Mouse (Mus musculus) forebrain, embryonic 11.5 days (tissue): ENCODE measurements around the gene Rarres2. TPM values are rescaled to one million over a fixed set of nuclear protein-coding genes. Genes with fewer than 3 reads are reported as not detected.

Experiments used
- ATAC-seq: fragments of 200-750 bp; cut with Nextera tagmentation; replicated peaks from 2 replicates; pipeline ENCODE4 v1.8.0; 2017; ENCODE audit warnings: moderate TSS enrichment; ENCODE audit not compliant: low FRiP score
- DNase-seq: peaks from one replicate; pipeline ENCODE4 v3.0.0-alpha.2; 2017; ENCODE audit warnings: low spot score
- H3K27ac ChIP-seq: fragments of 300-500 bp; sonication (generic); 2 replicates; pipeline ENCODE4 v1.5.1; 2014; ENCODE audit warnings: low read depth, low read length
- H3K27me3 ChIP-seq: fragments of 300-500 bp; sonication (generic); 2 replicates; pipeline ENCODE4 v1.6.1; 2014; ENCODE audit warnings: mild to moderate bottlenecking, low read length, mixed read lengths; ENCODE audit not compliant: control insufficient read depth, insufficient read depth
- H3K36me3 ChIP-seq: fragments of 300-500 bp; sonication (generic); 2 replicates; pipeline ENCODE4 v1.6.1; 2014; ENCODE audit warnings: mild to moderate bottlenecking, low read length, moderate library complexity, mixed read lengths; ENCODE audit not compliant: control insufficient read depth, insufficient read depth
- H3K4me1 ChIP-seq: fragments of 300-500 bp; sonication (generic); replicated peaks from 2 replicates; pipeline ENCODE4 v1.6.1; 2014; ENCODE audit warnings: low read length, mixed read lengths; ENCODE audit not compliant: control insufficient read depth, insufficient read depth
- H3K4me2 ChIP-seq: fragments of 300-500 bp; sonication (generic); 2 replicates; pipeline ENCODE4 v1.6.1; 2014; ENCODE audit warnings: low read depth, mild to moderate bottlenecking, low read length, moderate library complexity, mixed read lengths; ENCODE audit not compliant: severe bottlenecking
- H3K4me3 ChIP-seq: fragments of 300-500 bp; sonication (generic); 2 replicates; pipeline ENCODE4 v1.5.1; 2014; ENCODE audit warnings: low read depth, low read length
- H3K9ac ChIP-seq: fragments of 300-500 bp; sonication (generic); 2 replicates; pipeline ENCODE4 v1.6.1; 2014; ENCODE audit warnings: low read length
- H3K9me3 ChIP-seq: fragments of 300-500 bp; sonication (generic); 2 replicates; pipeline ENCODE4 v1.6.1; 2016; ENCODE audit warnings: low read length, mixed read lengths; ENCODE audit not compliant: control insufficient read depth
- WGBS: fragments of 180-500 bp; shearing (Covaris S2); extraction: QIAGEN DNeasy Blood & Tissue Kit; methylation state at CpG from one replicate; pipeline ENCODE4 v1.1.7; 2014; 5-methylcytosine and 5-hydroxymethylcytosine counted together
- polyA plus RNA-seq: library from polyadenylated mRNA; unstranded; fragments of >200 nt; fragmentation: Nextera tagmentation; extraction: Ambion mirVana; gene quantifications from 2 replicates; pipeline ENCODE4 v1.2.1, GENCODE M21; 2014

Rarres2 gene
- 0.60 and 0.84 TPM in 2 replicates for polyA plus RNA-seq

GRCm38 (mm10) chr6:48572572-48573061 is at the start of gene Rarres2:
Rarres2 (minus strand) TSS chr6:48572789.
- H3K4me2 ChIP-seq, result no peak within 1 kb of the TSS
- no peaks in the 10 kb centered on the region for H3K27me3 ChIP-seq
- H3K4me3 ChIP-seq, result no peak within 1 kb of the TSS
- H3K9me3 ChIP-seq, result no peaks in the 10 kb centered on the region
- H3K9ac ChIP-seq, result no peak within 1 kb of the TSS; the same call in 1 of the 2 replicates
- DNase-seq (no peak), ATAC-seq (no peak)
- no peaks in the 10 kb centered on the region for H3K36me3 ChIP-seq
- WGBS, result 38% methylated on average over 6 of the region's 6 CpGs
- no peak within 1 kb of the TSS for H3K27ac ChIP-seq
- no peaks in the 10 kb centered on the region for H3K4me1 ChIP-seq

GRCm38 (mm10) chr6:48620031-48620430 is 47.4 kb upstream of the Rarres2 start:
- Histone ChIP-seq H3K4me2 (no peak overlapping the region), H3K9ac (no peak overlapping the region), H3K4me3 (no peak overlapping the region), H3K9me3 (no peaks in the 10 kb centered on the region), H3K36me3 (no peaks in the 10 kb centered on the region; the same call in 1 of the 2 replicates), H3K27me3 (no peaks in the 10 kb centered on the region), H3K4me1 (no peaks in the 10 kb centered on the region), H3K27ac (no peak overlapping the region)
- 96% methylated on average over 30 of the region's 30 CpGs for WGBS
- ATAC-seq, result no peak
- no peak for DNase-seq

GRCm38 (mm10) chr6:48614756-48615155 is 42.2 kb upstream of the Rarres2 start:
- no peak for ATAC-seq
- Histone ChIP-seq H3K9ac (no peak overlapping the region), H3K27ac (no peak overlapping the region), H3K4me3 (no peak overlapping the region), H3K36me3 (no peaks in the 10 kb centered on the region; the same call in 1 of the 2 replicates), H3K4me1 (no peaks in the 10 kb centered on the region), H3K27me3 (no peaks in the 10 kb centered on the region), H3K9me3 (no peaks in the 10 kb centered on the region), H3K4me2 (no peak overlapping the region)
- WGBS, result 90% methylated on average over 5 of the region's 5 CpGs
- DNase-seq, result no peak

GRCm38 (mm10) chr6:48613464-48613863 is 40.9 kb upstream of the Rarres2 start:
- H3K36me3 ChIP-seq, result no peaks in the 10 kb centered on the region; the same call in 1 of the 2 replicates
- H3K9me3 ChIP-seq, result no peaks in the 10 kb centered on the region
- no peak overlapping the region for H3K27ac ChIP-seq
- 87% methylated on average over 4 of the region's 4 CpGs for WGBS
- H3K4me3 ChIP-seq, result no peak overlapping the region
- ATAC-seq, result no peak
- no peaks in the 10 kb centered on the region for H3K27me3 ChIP-seq
- no peaks in the 10 kb centered on the region for H3K4me1 ChIP-seq
- DNase-seq, result no peak
- H3K4me2 ChIP-seq, result no peak overlapping the region
- no peak overlapping the region for H3K9ac ChIP-seq

- ATAC-seq (no peak), DNase-seq (no peak)
- WGBS, result 86% methylated on average over 3 of the region's 3 CpGs
Measured at GRCm38 (mm10) chr6:48610657-48611056, 38.1 kb upstream of the Rarres2 start.

GRCm38 (mm10) chr6:48609512-48609911 is 36.9 kb upstream of the Rarres2 start:
- DNase-seq (no peak), ATAC-seq (no peak)
- H3K9ac ChIP-seq, result no peak overlapping the region
- no peak overlapping the region for H3K4me2 ChIP-seq
- H3K4me3 ChIP-seq, result no peak overlapping the region
- 67% methylated on average over 7 of the region's 7 CpGs for WGBS
- no peaks in the 10 kb centered on the region; the same call in 1 of the 2 replicates for H3K36me3 ChIP-seq
- no peaks in the 10 kb centered on the region for H3K9me3 ChIP-seq
- no peaks in the 10 kb centered on the region for H3K27me3 ChIP-seq
- H3K4me1 ChIP-seq, result no peaks in the 10 kb centered on the region
- no peak overlapping the region for H3K27ac ChIP-seq

More at GRCm38 (mm10) chr6:48610657-48611056, 38.1 kb upstream of the Rarres2 start:
- no peak overlapping the region for H3K27ac ChIP-seq
- no peak overlapping the region for H3K9ac ChIP-seq
- H3K9me3 ChIP-seq, result no peaks in the 10 kb centered on the region
- H3K4me3 ChIP-seq, result no peak overlapping the region
- H3K4me1 ChIP-seq, result no peaks in the 10 kb centered on the region
- H3K4me2 ChIP-seq, result no peak overlapping the region
- no peaks in the 10 kb centered on the region for H3K27me3 ChIP-seq
- H3K36me3 ChIP-seq, result no peaks in the 10 kb centered on the region; the same call in 1 of the 2 replicates

GRCm38 (mm10) chr6:48608124-48608523 is 35.5 kb upstream of the Rarres2 start:
- Histone ChIP-seq H3K4me2 (no peak overlapping the region), H3K27ac (no peak overlapping the region), H3K27me3 (no peaks in the 10 kb centered on the region), H3K4me3 (no peak overlapping the region), H3K36me3 (no peaks in the 10 kb centered on the region), H3K9ac (no peak overlapping the region), H3K9me3 (no peaks in the 10 kb centered on the region), H3K4me1 (no peaks in the 10 kb centered on the region)
- DNase-seq (no peak), ATAC-seq (no peak)
- 62% methylated on average over 2 of the region's 2 CpGs for WGBS

GRCm38 (mm10) chr6:48602080-48602741 is 29.6 kb upstream of the Rarres2 start:
- Histone ChIP-seq H3K27me3 (no peaks in the 10 kb centered on the region), H3K4me1 (peaks cover 6% of the 10 kb centered on the region), H3K36me3 (peaks cover 12% of the 10 kb centered on the region), H3K4me3 (peak overlapping the region; percentile 69), H3K4me2 (peak overlapping the region; percentile 89), H3K9me3 (peaks cover 1% of the 10 kb centered on the region), H3K27ac (peak overlapping the region; percentile 59), H3K9ac (peak overlapping the region; percentile 93)
- ATAC-seq (peak; percentile 80), DNase-seq (no peak)
- WGBS, result 2% methylated on average over 28 of the region's 28 CpGs
